Mouse (Mus musculus) heart, postnatal 4 days (tissue): ENCODE data around the gene Pmpcb. TPM values are rescaled to one million over a fixed set of nuclear protein-coding genes. Genes with fewer than 3 reads are reported as not detected.

Source experiments
- DNase-seq: peaks from one replicate; pipeline ENCODE4 v3.0.0; 2021
- total RNA-seq, 2 experiments: library from RNA; stranded (reverse); gene quantifications; 2 replicates each; pipeline ENCODE4 v1.2.3; 2021

Pmpcb gene
- total RNA-seq, 2 experiments from 2014 or later: 211 to 228 TPM

- no peak for DNase-seq
Measured at GRCm38 (mm10) chr5:21804837-21805236, 67.9 kb downstream of the Pmpcb start.

Other genes starting within 250 kb of the Pmpcb start
- gene Lrrc17, start 193.6 kb upstream of the Pmpcb start, total RNA-seq: 10 to 100 TPM; 16.0 to 17.8 TPM
- gene Fbxl13, start 91.5 kb upstream of the Pmpcb start, total RNA-seq: under 1 TPM; 0.09 to 0.12 TPM
- 10 to 100 TPM; 17.6 to 17.7 TPM for gene Armc10, start 91.3 kb upstream of the Pmpcb start, total RNA-seq
- gene Napepld, start 35.7 kb upstream of the Pmpcb start, total RNA-seq: 1 to 10 TPM; 6.4 to 7.5 TPM
- gene Dnajc2, start 48.1 kb downstream of the Pmpcb start, total RNA-seq: 10 to 100 TPM; 25.9 to 27.6 TPM
- 10 to 100 TPM; 94.1 to 96.3 TPM for gene Psmc2, start 48.1 kb downstream of the Pmpcb start, total RNA-seq
- gene Slc26a5, start 128.5 kb downstream of the Pmpcb start, total RNA-seq: not detected